Mouse (Mus musculus) megakaryocyte, embryonic 14.5 days (primary cell): ENCODE results near the gene Mboat7. TPM values are rescaled to one million over a fixed set of nuclear protein-coding genes. Genes with fewer than 3 reads are reported as not detected.

ENCODE experiments used
- H3K27me3 ChIP-seq: replicated peaks from 2 replicates; pipeline ENCODE3; 2012; ENCODE audit warnings: inconsistent platforms
- H3K36me3 ChIP-seq: replicated peaks from 2 replicates; pipeline ENCODE3; 2012; ENCODE audit warnings: low read length, inconsistent platforms, mixed read lengths
- H3K4me1 ChIP-seq: 2 replicates; pipeline ENCODE4 v1.6.1; 2012; ENCODE audit warnings: inconsistent platforms
- H3K4me3 ChIP-seq: replicated peaks from 2 replicates; pipeline ENCODE3; 2012; ENCODE audit warnings: moderate library complexity, mild to moderate bottlenecking, inconsistent platforms
- H3K9me3 ChIP-seq: 2 replicates; pipeline ENCODE4 v1.6.1; 2012; ENCODE audit warnings: inconsistent platforms
- FLI1 ChIP-seq: IDR thresholded peaks from 2 replicates; pipeline ENCODE4 v1.6.1; 2012; ENCODE audit warnings: low read length, inconsistent platforms, mixed read lengths
- GATA1 ChIP-seq: IDR thresholded peaks from 3 replicates; pipeline ENCODE4 v1.6.1; 2012; ENCODE audit warnings: mixed read lengths, low read length, inconsistent platforms, borderline replicate concordance
- polyA plus RNA-seq: library from polyadenylated mRNA; stranded (reverse); fragments of >175 nt; gene quantifications from 2 replicates; pipeline ENCODE4 v1.2.3, GENCODE M21; 2012; ENCODE audit warnings: low replicate concordance; ENCODE audit not compliant: insufficient read depth

The Mboat7 gene
- polyA plus RNA-seq, 1 experiment, result 210 TPM

GRCm38 (mm10) chr7:3692382-3692986 lies 839 bp downstream of the Mboat7 start, which contains the start of gene Tsen34:
Gene Tsen34 (plus strand): TSS chr7:3692863.
- no peaks in the 10 kb centered on the region for H3K27me3 ChIP-seq
- no peaks in the 10 kb centered on the region for H3K9me3 ChIP-seq
- H3K4me1 ChIP-seq, result peaks cover 46% of the 10 kb centered on the region
- H3K36me3 ChIP-seq, result peaks cover 59% of the 10 kb centered on the region
- H3K4me3 ChIP-seq, result peak within 1 kb of the TSS; percentile 99
- TF ChIP-seq GATA1, result no peak
- TF ChIP-seq FLI1, result no peak

DNA sequence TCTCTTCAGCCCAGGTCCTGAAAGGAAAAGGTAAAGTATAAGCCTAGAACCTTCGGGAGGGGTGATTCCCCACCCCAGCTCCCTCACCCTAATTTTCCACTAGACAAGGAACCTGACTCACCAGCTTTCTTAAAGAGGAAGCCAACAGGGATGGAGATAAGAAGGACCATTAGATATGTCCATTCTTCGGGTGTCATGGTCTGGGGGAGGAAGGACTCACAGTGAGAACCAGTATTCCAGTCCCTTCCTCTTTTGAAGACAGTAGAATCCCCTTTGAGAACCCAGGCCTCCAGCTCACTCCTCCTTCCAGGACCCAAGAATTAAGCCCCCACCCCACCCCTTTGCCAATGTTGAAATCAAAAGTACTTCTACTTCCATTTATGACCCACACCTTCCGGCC lies 1.4 kb downstream of the Mboat7 start:
- Histone ChIP-seq H3K27me3 (no peaks in the 10 kb centered on the region), H3K4me3 (peak overlapping the region; percentile 99), H3K9me3 (no peaks in the 10 kb centered on the region), H3K4me1 (peaks cover 46% of the 10 kb centered on the region), H3K36me3 (peaks cover 59% of the 10 kb centered on the region)
- TF ChIP-seq FLI1 (no peak), GATA1 (no peak)

DNA sequence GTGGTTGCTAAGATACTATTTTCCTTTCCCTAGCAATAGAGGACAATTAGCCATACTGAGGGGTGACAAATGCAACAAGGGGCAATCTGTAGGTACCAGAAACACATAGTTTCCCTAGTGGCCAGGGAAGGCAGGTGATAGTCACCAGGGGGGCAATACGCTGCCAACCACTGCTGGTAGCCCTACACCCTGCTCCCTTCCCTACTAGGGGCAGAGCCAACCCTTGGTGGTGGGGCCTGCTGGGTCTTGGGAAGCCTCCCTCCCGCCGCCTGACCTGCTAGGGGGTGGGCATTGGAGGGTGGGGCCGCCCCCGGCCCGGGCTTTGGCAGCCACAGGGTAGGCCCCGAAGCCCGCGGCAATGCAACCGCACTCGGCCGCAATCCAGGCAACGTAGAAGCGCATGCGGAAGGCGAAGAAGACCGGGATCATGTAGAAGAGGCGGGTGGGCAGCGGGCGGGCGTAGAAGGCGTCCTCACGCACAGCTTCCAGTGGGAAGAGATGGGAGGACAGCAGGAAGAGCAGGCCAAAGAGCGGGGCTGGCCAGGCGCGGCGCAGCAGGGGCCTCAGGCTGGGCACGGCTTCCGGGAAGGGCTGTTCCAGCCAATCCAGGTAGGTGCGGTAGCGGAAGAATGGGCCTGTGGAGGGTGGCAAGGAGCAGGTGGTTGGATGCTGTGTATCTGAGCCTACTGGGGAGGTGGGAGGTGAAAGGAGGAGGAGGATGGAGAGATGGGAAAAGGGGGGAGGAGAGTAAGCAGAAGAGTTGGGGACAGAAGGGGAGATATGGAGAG lies 7.7 kb downstream of the Mboat7 start:
- H3K36me3 ChIP-seq, result peaks cover 96% of the 10 kb centered on the region
- no peaks in the 10 kb centered on the region for H3K27me3 ChIP-seq
- H3K4me3 ChIP-seq, result no peak overlapping the region
- peaks cover 44% of the 10 kb centered on the region for H3K4me1 ChIP-seq
- no peaks in the 10 kb centered on the region for H3K9me3 ChIP-seq
- no peak for TF ChIP-seq FLI1

GRCm38 (mm10) chr7:3684698-3685097 lies 8.6 kb downstream of the Mboat7 start:
- TF ChIP-seq GATA1 (no peak), FLI1 (no peak)
- no peak overlapping the region for H3K4me3 ChIP-seq
- H3K36me3 ChIP-seq, result peaks cover 95% of the 10 kb centered on the region
- H3K4me1 ChIP-seq, result peaks cover 39% of the 10 kb centered on the region
- no peaks in the 10 kb centered on the region for H3K9me3 ChIP-seq
- no peaks in the 10 kb centered on the region for H3K27me3 ChIP-seq

GRCm38 (mm10) chr7:3683908-3684550 lies 9.3 kb downstream of the Mboat7 start:
- peaks cover 39% of the 10 kb centered on the region for H3K4me1 ChIP-seq
- H3K27me3 ChIP-seq, result no peaks in the 10 kb centered on the region
- TF ChIP-seq GATA1 (no peak), FLI1 (no peak)
- peaks cover 94% of the 10 kb centered on the region for H3K36me3 ChIP-seq
- no peaks in the 10 kb centered on the region for H3K9me3 ChIP-seq
- H3K4me3 ChIP-seq, result no peak overlapping the region

DNA sequence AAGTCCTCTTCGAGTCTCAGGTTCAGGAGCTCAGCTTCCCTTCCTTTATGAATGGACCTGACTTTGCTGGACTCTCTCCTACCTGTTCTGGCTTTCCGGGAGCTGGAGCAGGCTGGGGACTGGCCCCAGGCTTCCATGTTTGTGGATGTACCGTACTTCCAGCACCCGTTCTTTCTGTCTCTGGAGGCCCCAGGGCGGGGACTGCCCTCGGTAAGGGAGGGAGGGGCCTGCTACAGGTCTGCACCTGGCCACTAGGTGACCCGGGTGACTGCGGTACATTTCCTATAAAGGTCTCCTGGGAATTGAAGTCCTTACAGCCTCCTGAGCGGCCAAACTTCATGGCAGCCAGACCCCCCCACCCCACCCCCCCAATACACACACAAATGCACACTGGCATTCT lies 16.0 kb downstream of the Mboat7 start, which contains the start of gene Tmc4:
Tmc4 (minus strand) TSS at position 212 of the 400 bp plus-strand sequence.
- H3K27me3 ChIP-seq, result no peaks in the 10 kb centered on the region
- peaks cover 77% of the 10 kb centered on the region for H3K4me1 ChIP-seq
- TF ChIP-seq GATA1 (no peak), FLI1 (no peak)
- H3K36me3 ChIP-seq, result peaks cover 82% of the 10 kb centered on the region
- no peaks in the 10 kb centered on the region for H3K9me3 ChIP-seq
- H3K4me3 ChIP-seq, result no peak within 1 kb of the TSS

GRCm38 (mm10) chr7:3676371-3676770 lies 17.0 kb downstream of the Mboat7 start:
- peaks cover 75% of the 10 kb centered on the region for H3K4me1 ChIP-seq
- peaks cover 82% of the 10 kb centered on the region for H3K36me3 ChIP-seq
- no peak overlapping the region for H3K4me3 ChIP-seq
- no peaks in the 10 kb centered on the region for H3K9me3 ChIP-seq
- no peak for TF ChIP-seq FLI1
- TF ChIP-seq GATA1, result no peak
- no peaks in the 10 kb centered on the region for H3K27me3 ChIP-seq

GRCm38 (mm10) chr7:3675228-3675548 lies 18.1 kb downstream of the Mboat7 start:
- TF ChIP-seq GATA1, result no peak
- no peak for TF ChIP-seq FLI1
- H3K27me3 ChIP-seq, result no peaks in the 10 kb centered on the region
- peaks cover 65% of the 10 kb centered on the region for H3K4me1 ChIP-seq
- peak overlapping the region; percentile 70 for H3K4me3 ChIP-seq
- H3K36me3 ChIP-seq, result peaks cover 82% of the 10 kb centered on the region
- H3K9me3 ChIP-seq, result no peaks in the 10 kb centered on the region

- Histone ChIP-seq H3K27me3 (no peaks in the 10 kb centered on the region), H3K4me3 (peak overlapping the region; percentile 70), H3K9me3 (no peaks in the 10 kb centered on the region), H3K4me1 (peaks cover 67% of the 10 kb centered on the region), H3K36me3 (peaks cover 83% of the 10 kb centered on the region)
- TF ChIP-seq GATA1, result no peak
- no peak for TF ChIP-seq FLI1
These were observed 18.7 kb downstream of the Mboat7 start for GRCm38 (mm10) chr7:3674507-3675227.

DNA sequence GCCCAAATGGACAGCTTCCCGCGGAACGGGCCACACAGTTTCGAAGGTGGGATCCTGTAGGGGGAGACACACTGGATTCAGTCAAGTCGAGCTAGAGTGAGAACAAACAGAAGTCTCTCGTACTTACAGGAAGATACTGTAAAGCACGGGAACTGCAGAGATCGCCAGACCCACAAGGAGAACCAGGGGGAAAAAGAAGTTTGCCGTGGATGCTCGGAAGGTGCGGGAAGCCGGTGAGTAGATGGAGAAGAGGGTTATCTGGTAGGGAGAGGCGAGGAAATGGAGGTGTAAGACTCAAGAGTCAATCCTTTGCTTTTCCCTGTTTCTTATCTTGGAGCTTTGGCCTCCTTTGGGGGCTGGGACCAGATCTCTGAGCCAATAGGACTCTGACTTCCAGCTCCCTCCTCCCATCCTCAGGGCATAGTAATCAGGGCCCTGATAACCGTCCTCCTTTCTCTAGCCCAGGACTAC lies 26.4 kb downstream of the Mboat7 start:
- Histone ChIP-seq H3K36me3 (peaks cover 60% of the 10 kb centered on the region), H3K9me3 (no peaks in the 10 kb centered on the region), H3K27me3 (no peaks in the 10 kb centered on the region), H3K4me1 (peaks cover 56% of the 10 kb centered on the region), H3K4me3 (peak overlapping the region; percentile 83)
- no peak for TF ChIP-seq GATA1
- no peak for TF ChIP-seq FLI1
